Mouse (Mus musculus): ENCODE measurements around the gene Gm44790.
A peak's percentile ranks its signal among the peaks of the same experiment; 100 is the strongest.
"Not testable (repeated sequence)": the region's sequence is repeated elsewhere in the genome, so short reads cannot be mapped to it uniquely, and the experiment has no call there.

Gm44790 gene

GRCm38 (mm10) chr6:86473077-86473476 lies 46.6 kb downstream of the Gm44790 start:
- DNase-seq (ENCODE audit: low read depth in 1 of 2, low spot score in 2 of 2): no peak

GRCm38 (mm10) chr6:86474072-86474471 lies 47.6 kb downstream of the Gm44790 start:
- no peak for DNase-seq (ENCODE audit: low read depth in 1 of 2, low spot score in 2 of 2)

- DNase-seq (ENCODE audit: low read depth in 1 of 2, low spot score in 2 of 2): no peak
Measured at GRCm38 (mm10) chr6:86474646-86475181, 48.3 kb downstream of the Gm44790 start.

GRCm38 (mm10) chr6:86475462-86476167 lies 49.2 kb downstream of the Gm44790 start:
- DNase-seq (ENCODE audit: low read depth in 1 of 2, low spot score in 2 of 2): no peak

GRCm38 (mm10) chr6:86476931-86477330 lies 50.5 kb downstream of the Gm44790 start:
- no peak for DNase-seq (ENCODE audit: low read depth in 1 of 2, low spot score in 2 of 2)

- no peak for DNase-seq (ENCODE audit: low read depth in 1 of 2, low spot score in 2 of 2)
Measured at GRCm38 (mm10) chr6:86479311-86479710, 52.9 kb downstream of the Gm44790 start.

GRCm38 (mm10) chr6:86479816-86480188 lies 53.3 kb downstream of the Gm44790 start:
- DNase-seq (ENCODE audit: low read depth in 1 of 2, low spot score in 2 of 2): no peak

- DNase-seq (ENCODE audit: low read depth in 1 of 2, low spot score in 2 of 2): no peak
Measured at GRCm38 (mm10) chr6:86480189-86480831, 53.9 kb downstream of the Gm44790 start.

GRCm38 (mm10) chr6:86481871-86482270 lies 55.4 kb downstream of the Gm44790 start:
- no peak for DNase-seq (ENCODE audit: low read depth in 1 of 2, low spot score in 2 of 2)

GRCm38 (mm10) chr6:86485943-86486640 lies 59.6 kb downstream of the Gm44790 start:
- no peak for DNase-seq (ENCODE audit: low read depth in 1 of 2, low spot score in 2 of 2)

GRCm38 (mm10) chr6:86487358-86488148 lies 61.1 kb downstream of the Gm44790 start:
- peak; percentile 55 to 67 for DNase-seq (ENCODE audit: low read depth in 1 of 2, low spot score in 2 of 2)

- no peak for DNase-seq (ENCODE audit: low read depth in 1 of 2, low spot score in 2 of 2)
Measured at GRCm38 (mm10) chr6:86488149-86488485, 61.7 kb downstream of the Gm44790 start.

- DNase-seq (ENCODE audit: low read depth in 1 of 2, low spot score in 2 of 2): peak in 1 of 2 experiments; percentile 14
Measured at GRCm38 (mm10) chr6:86489945-86490344, 63.5 kb downstream of the Gm44790 start.

- not testable (repeated sequence) for DNase-seq (ENCODE audit: low read depth in 1 of 2, low spot score in 2 of 2)
Measured at GRCm38 (mm10) chr6:86490413-86490812, 64.0 kb downstream of the Gm44790 start.

- DNase-seq (ENCODE audit: low read depth in 1 of 2, low spot score in 2 of 2): peak; percentile 21 to 36
Measured at GRCm38 (mm10) chr6:86493469-86494263, 67.2 kb downstream of the Gm44790 start.

GRCm38 (mm10) chr6:86494767-86495166 lies 68.3 kb downstream of the Gm44790 start:
- no peak for DNase-seq (ENCODE audit: low read depth in 1 of 2, low spot score in 2 of 2)
